Mouse (Mus musculus) bone marrow, adult 2 months (tissue): ENCODE measurements around the gene Cdk5rap3. TPM values are rescaled to one million over a fixed set of nuclear protein-coding genes. Genes with fewer than 3 reads are reported as not detected.

Source experiments
- H3K27ac ChIP-seq: fragments of 200-500 bp; 2 replicates; pipeline ENCODE4 v1.5.1; 2012; ENCODE audit warnings: low read depth, mild to moderate bottlenecking, control low read depth, inconsistent platforms, low read length; ENCODE audit not compliant: control insufficient read depth, poor library complexity, insufficient read depth
- H3K4me1 ChIP-seq: fragments of 200-500 bp; 2 replicates; pipeline ENCODE4 v1.6.1; 2011; ENCODE audit warnings: low read length; ENCODE audit not compliant: control insufficient read depth, insufficient read depth
- H3K4me3 ChIP-seq: fragments of 200-500 bp; replicated peaks from 2 replicates; pipeline ENCODE3; 2011; ENCODE audit warnings: mild to moderate bottlenecking, low read depth, low read length, control low read depth; ENCODE audit not compliant: control insufficient read depth
- CTCF ChIP-seq: fragments of 200-500 bp; IDR thresholded peaks from 2 replicates; pipeline ENCODE4 v1.5.1; 2011; ENCODE audit warnings: low read length, control low read depth; ENCODE audit not compliant: control insufficient read depth, insufficient read depth
- POLR2A ChIP-seq: fragments of 200-500 bp; IDR thresholded peaks from 2 replicates; pipeline ENCODE4 v1.6.1; 2011; ENCODE audit warnings: low read depth, mild to moderate bottlenecking, control low read depth, low read length, borderline replicate concordance; ENCODE audit not compliant: control insufficient read depth
- WGBS: fragments of 180-500 bp; shearing (Covaris S2); methylation state at CpG from one replicate; pipeline ENCODE4 v1.1.7; 2018; 5-methylcytosine and 5-hydroxymethylcytosine counted together
- polyA plus RNA-seq: library from polyadenylated mRNA; stranded (reverse); fragments of >200 nt; gene quantifications from 2 replicates; pipeline ENCODE4 v1.2.4, GENCODE M21; 2011; ENCODE audit warnings: low replicate concordance; ENCODE audit not compliant: missing spikeins, insufficient read depth, insufficient read length

Cdk5rap3 gene
- polyA plus RNA-seq = 16.4 and 39.4 TPM in 2 replicates

GRCm38 (mm10) chr11:96916044-96916884 is at the start of gene Cdk5rap3:
Gene Cdk5rap3, minus strand, starts transcription at chr11:96916496.
- peaks cover 4% of the 10 kb centered on the region for H3K4me1 ChIP-seq
- peak within 1 kb of the TSS; percentile 70 for H3K4me3 ChIP-seq
- TF ChIP-seq POLR2A = peak; percentile 84
- TF ChIP-seq CTCF = peak; percentile 85
- under 1% methylated on average over 55 of the region's 55 CpGs for WGBS
- H3K27ac ChIP-seq = peak within 1 kb of the TSS; percentile 74

- WGBS = 21% methylated on average over 8 of the region's 8 CpGs
- no peak overlapping the region for H3K27ac ChIP-seq
- peaks cover 5% of the 10 kb centered on the region for H3K4me1 ChIP-seq
- TF ChIP-seq POLR2A (no peak), CTCF (peak; percentile 94)
- H3K4me3 ChIP-seq = no peak overlapping the region
Observed at GRCm38 (mm10) chr11:96963580-96963979, 47.3 kb upstream of the Cdk5rap3 start.

- TF ChIP-seq POLR2A (no peak), CTCF (no peak)
- WGBS = 88% methylated on average over 10 of the region's 10 CpGs
- Histone ChIP-seq H3K4me1 (peaks cover 3% of the 10 kb centered on the region), H3K27ac (peak overlapping the region; percentile 26), H3K4me3 (no peak overlapping the region)
Observed at GRCm38 (mm10) chr11:96957061-96957805, 40.9 kb upstream of the Cdk5rap3 start.

GRCm38 (mm10) chr11:96956009-96956724 is 39.9 kb upstream of the Cdk5rap3 start:
- Histone ChIP-seq H3K4me3 (no peak overlapping the region), H3K27ac (peak overlapping the region; percentile 36; the same call in 1 of the 2 replicates), H3K4me1 (peaks cover 3% of the 10 kb centered on the region)
- WGBS = 68% methylated on average over 20 of the region's 20 CpGs
- TF ChIP-seq POLR2A = no peak
- peak; percentile 28; the same call in 1 of the 2 replicates for TF ChIP-seq CTCF

- Histone ChIP-seq H3K4me3 (no peak overlapping the region), H3K4me1 (peaks cover 3% of the 10 kb centered on the region), H3K27ac (no peak overlapping the region)
- TF ChIP-seq POLR2A = no peak
- no peak for TF ChIP-seq CTCF
- WGBS = 88% methylated on average over 4 of the region's 4 CpGs
Observed at GRCm38 (mm10) chr11:96955094-96955493, 38.8 kb upstream of the Cdk5rap3 start.

GRCm38 (mm10) chr11:96952896-96953295 is 36.6 kb upstream of the Cdk5rap3 start:
- H3K27ac ChIP-seq = no peak overlapping the region
- H3K4me1 ChIP-seq = peaks cover 7% of the 10 kb centered on the region
- no peak overlapping the region for H3K4me3 ChIP-seq
- WGBS = 38% methylated on average over 6 of the region's 6 CpGs
- TF ChIP-seq CTCF = no peak
- TF ChIP-seq POLR2A = no peak

GRCm38 (mm10) chr11:96952426-96952825 is 36.1 kb upstream of the Cdk5rap3 start:
- Histone ChIP-seq H3K4me1 (peaks cover 9% of the 10 kb centered on the region), H3K4me3 (no peak overlapping the region), H3K27ac (no peak overlapping the region)
- TF ChIP-seq CTCF = no peak
- no peak for TF ChIP-seq POLR2A
- 61% methylated on average over 10 of the region's 10 CpGs for WGBS

- Histone ChIP-seq H3K4me3 (no peak overlapping the region), H3K27ac (no peak overlapping the region), H3K4me1 (peaks cover 7% of the 10 kb centered on the region)
- WGBS = 97% methylated on average over 3 of the region's 3 CpGs
- TF ChIP-seq POLR2A (no peak), CTCF (peak; percentile 31; the same call in 1 of the 2 replicates)
Observed at GRCm38 (mm10) chr11:96950767-96951166, 34.5 kb upstream of the Cdk5rap3 start.
